Mouse (Mus musculus): Measurements from ENCODE around the gene Npcd.

GRCm38 (mm10) chr15:79878725-79879136 lies 44.7 kb upstream of the Npcd start:
- TF ChIP-seq CTCF (IDR thresholded peaks at IDR 0.05; ENCODE audit: control insufficient read depth, insufficient read depth, insufficient read length) (no peak), USF1 (IDR thresholded peaks at IDR 0.05; ENCODE audit: low read depth) (peak; percentile 88), MAX (IDR thresholded peaks at IDR 0.05) (no peak), MYOG (IDR thresholded peaks at IDR 0.05; ENCODE audit: control insufficient read depth, extremely low read depth, insufficient read length) (no peak), MYOD1 (IDR thresholded peaks at IDR 0.05; ENCODE audit: control insufficient read depth, insufficient read length, low read depth) (no peak), CEBPB (IDR thresholded peaks at IDR 0.05; ENCODE audit: low read depth) (peak; percentile 60)
